Mouse (Mus musculus) heart, postnatal 0 days (tissue): Measurements from ENCODE around the gene Stil.

Experiments used
- CTCF ChIP-seq: IDR thresholded peaks from 2 replicates; pipeline ENCODE4 v1.5.1; 2016; ENCODE audit warnings: antibody characterized with exemption, control low read depth, low read depth
- EP300 ChIP-seq: IDR thresholded peaks from 2 replicates; pipeline ENCODE4 v1.6.1; 2016; ENCODE audit warnings: antibody characterized with exemption, low read depth

- TF ChIP-seq CTCF (no peak), EP300 (no peak)
Measured at GRCm38 (mm10) chr4:115056921-115057673, 57.1 kb downstream of the Stil start.
